Mouse (Mus musculus): Measurements from ENCODE around the gene Tbcd.

The Tbcd gene

DNA sequence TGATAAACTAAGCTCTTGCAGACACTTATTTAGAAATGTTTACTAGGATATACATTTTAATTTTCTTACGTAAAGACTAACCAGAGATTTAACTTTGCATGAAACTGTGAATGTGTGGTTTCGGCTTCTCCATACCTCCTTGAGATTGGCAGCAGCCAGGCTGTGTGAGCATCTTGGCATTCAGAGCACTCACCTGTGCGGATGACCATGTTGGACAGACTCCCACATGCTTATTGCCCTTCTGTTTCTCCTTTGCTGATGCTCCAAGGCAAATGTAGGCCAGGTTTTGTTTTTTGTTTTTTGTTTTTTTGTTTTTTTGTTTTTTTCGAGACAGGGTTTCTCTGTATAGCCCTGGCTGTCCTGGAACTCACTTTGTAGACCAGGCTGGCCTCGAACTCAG, 111.6 kb downstream of the Tbcd start:
- no peak for DNase-seq (ENCODE audit: extremely low spot score, low spot score)

DNA sequence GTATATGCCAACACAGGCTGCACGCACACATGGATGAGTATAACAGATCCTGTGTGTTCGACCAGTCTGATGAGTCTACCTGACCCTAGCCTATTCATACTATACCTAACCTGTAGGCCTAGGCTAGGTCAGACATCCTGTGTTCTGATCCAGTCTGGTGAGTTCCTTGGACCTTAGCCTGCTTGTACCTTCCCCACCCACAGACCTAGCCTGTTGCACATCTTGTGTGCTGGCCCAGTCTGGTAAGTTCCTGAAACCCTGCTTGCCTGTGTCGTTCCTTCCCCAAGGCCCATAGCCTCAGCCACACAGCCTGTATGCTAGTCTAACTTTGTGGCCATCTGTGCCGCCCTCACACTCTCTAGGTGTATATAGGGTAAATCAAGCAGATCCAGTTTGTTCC, 112.5 kb downstream of the Tbcd start:
- DNase-seq (ENCODE audit: extremely low spot score, low spot score), result no peak

DNA sequence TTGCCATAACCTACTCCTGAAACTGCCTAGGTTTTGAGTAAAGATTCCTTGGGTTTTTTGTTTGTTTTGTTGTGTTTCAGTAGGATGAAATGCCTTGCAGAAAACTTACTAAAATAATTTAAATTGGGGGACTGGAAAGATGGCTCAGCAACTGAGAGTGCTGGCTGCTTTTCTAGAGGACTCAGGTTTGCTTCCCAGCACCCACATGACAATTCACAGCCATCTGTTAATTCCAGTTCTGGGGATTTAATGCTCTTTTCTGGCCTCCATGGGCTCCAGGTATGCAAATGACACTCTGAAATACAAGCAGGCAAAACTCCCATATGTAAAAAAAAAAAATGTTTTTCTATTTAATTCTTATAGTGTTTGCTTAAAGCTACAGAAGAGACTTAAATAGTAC, 130.1 kb downstream of the Tbcd start:
- DNase-seq (ENCODE audit: extremely low spot score, low spot score), result no peak

DNA sequence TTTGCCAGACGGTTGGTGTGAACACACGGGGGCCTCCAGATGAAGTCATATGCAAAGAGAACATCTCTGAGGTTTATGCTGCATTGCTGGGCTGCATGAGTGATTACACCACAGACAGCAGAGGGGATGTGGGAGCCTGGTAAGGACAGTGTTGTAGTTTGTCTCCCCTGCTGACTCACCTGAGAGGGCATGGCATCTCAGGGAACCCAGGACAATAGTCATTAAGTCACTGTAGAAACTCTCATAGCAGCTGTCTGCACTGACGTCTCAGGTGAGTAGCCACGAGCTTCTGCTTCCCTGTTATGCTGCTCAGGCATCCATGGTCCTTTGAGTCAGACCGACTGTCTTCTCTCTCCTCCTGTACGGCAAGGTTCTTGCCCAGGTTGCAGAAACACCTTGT, 145.5 kb downstream of the Tbcd start:
- DNase-seq (ENCODE audit: extremely low spot score, low spot score), result no peak

DNA sequence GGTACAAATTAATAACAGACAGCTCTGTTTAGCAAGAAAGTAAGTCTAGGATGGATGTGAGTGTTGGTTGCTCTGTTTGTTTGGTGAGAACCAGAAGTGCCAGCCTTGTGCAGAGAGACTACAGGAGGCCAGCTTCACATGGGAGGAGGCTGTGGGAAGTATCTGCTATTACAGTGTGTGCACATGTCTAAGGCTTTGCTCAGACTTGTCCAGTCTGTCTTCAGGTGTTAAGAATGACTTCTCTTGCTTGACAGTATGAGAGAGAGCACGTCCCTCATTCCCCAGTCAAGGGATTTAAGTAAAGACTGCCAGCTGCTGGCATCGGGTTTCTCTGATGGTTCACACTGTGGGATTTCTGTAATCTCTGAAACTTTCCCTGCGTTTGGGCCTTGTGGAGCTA, 149.7 kb downstream of the Tbcd start:
- DNase-seq (ENCODE audit: extremely low spot score, low spot score), result no peak

DNA sequence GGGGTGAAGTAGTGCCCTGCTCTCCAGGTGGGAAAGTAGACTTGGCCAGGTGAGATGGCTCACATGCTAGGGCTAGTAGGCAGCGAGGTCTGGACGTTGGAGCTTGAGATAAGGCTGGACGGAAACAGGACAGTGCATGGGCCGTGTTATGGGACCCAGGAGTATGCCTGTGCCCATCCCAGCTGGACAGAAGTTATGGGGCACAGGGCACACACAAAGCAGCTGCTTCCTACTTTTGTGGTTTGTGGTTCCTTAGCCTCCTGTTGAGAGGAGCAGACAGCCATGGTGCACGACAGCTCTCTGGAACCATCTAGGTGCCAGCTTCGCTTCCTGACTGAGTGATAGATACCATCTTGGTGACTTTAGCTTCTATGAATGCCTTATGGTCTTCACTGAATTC, 153.9 kb downstream of the Tbcd start:
- DNase-seq (ENCODE audit: extremely low spot score, low spot score), result no peak

DNA sequence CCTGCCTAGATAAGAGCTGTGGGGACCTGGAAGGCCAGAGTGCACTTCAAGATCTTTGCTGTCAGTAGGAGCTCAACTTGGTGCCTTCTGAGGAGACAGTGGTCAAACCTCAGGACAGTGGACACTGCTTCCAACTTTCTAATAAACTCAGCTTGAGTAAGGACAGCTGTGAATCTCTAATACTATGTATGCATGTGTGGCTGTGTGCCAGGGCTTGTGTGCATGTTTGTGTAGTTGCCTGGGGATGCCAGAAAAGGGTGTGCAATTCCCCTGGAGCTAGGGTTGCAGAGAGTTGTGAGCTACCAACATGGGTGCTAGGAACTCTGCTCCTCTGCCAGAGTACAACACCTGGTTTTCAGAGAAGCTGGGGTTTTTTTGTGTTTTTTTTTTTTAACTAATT, 159.2 kb downstream of the Tbcd start:
- no peak for DNase-seq (ENCODE audit: extremely low spot score, low spot score)

DNA sequence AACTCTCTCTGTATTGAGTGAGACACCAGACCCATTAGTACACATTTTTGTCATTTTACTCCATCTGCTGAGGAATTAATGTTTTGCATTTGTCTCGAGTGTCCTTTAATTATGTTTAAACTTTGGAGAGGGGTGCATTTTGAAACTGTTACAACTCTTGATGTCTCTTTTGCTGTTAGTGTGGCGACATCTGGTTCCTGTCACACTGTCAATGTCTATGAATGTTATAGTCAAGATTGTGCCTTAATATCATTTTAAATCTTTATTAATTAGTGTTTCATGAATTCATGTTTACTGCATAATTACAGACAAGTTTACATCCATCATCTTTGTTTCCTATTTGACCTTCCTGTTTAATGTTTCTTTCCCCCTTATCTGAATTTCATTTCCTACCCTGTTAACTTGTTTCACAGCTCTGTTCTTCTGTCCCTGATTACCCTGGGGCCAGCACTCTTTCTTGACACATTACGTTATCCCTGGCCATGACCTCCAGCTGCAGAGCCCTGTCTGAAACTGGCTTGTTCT, 164.3 kb downstream of the Tbcd start:
- DNase-seq (ENCODE audit: extremely low spot score, low spot score), result no peak

DNA sequence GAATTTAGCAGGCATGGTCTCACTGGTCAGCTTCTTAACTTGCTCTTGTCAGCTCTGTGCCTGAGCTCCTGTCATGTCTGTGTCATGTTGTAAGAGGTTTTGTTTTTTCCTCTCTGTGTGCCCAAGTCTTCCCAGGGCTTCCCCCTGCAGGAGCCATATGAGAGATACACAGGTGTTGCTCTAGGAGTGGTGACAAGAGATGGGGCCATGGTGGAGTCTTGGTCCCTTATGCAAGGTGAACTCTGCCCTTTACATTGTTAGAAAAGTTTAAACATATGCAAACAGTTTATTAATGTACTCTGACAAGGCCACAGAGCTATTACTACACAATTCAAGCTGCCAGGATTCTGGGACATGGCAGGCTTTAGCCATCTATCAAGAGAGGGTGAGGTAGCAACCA, 164.8 kb downstream of the Tbcd start:
- no peak for DNase-seq (ENCODE audit: extremely low spot score, low spot score)

DNA sequence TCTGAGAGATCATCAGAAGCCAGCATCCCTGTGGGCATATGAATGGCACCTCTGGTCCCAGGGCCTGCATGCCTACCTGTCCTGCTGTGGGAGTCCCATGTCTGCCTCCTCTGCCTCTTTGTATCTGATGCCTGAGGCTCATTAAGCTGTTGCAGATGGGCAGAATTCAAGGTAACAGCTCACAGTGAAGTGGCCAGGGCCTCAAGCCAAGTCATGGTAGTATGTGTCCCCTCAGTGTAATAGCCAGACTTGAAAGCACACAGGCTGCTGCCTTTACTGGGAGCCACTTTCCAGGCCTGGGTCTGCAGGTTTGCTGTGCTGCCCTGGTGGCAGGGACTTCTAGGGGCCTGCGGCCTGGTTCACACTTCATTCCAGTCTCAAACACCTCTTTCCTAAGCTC, 165.6 kb downstream of the Tbcd start:
- no peak for DNase-seq (ENCODE audit: extremely low spot score, low spot score)

DNA sequence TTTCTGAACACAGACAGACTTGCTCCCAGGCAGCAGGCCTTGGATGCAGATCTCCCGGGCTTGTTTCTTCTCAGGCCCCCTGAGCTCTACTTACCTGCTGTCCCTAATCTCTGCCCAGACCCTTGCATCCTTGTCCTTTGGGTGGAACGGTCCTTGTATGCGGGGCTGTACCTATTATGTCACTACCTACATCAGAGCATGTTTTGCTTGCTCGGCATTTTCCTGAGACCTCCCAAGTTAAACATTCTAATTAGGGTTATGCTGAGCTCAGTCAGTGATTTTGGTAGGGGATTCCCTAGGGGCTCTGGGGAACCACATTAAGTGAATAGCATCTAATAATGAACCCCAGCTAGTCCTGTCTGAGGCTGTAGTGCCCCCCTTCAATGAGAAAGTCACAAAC, 173.3 kb downstream of the Tbcd start:
- no peak for DNase-seq (ENCODE audit: extremely low spot score, low spot score)

DNA sequence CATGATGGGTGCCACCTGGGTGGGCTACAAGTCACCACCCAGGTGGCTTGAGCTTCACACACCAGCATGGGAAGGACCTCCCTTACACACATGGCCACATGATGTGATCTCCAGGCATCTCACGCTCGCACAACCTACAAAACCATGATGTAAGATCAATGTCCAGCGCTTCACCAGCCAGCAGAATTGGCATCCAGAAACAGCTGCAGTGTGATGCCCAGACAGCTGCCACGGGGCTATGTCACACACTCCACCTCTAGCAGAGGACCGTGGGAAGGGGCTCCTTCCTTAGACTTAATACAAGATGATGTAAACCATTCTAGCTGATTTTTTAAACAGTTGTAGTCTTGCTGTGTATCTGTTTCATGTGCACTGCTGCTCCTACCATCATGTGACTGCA, 175.8 kb downstream of the Tbcd start:
- DNase-seq (ENCODE audit: extremely low spot score, low spot score), result no peak

DNA sequence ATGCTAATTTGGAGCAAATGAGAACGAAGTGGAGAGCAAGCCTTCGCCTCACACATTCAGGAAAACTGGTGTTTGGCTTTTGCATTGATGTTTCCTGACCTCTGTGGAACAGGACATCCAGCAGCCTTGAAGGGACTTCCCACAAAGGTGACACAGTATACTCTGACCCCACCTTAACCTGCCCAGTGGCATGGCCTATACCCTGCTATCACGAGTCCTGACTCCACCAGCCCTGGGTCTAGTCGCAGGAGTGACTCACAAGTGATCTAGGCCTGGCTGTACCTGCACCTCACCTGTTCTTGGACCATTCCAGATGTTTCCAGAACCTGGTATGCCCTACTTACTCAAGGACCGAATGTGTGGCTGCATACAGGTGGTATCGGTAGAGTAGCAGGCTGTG, 177.8 kb downstream of the Tbcd start:
- no peak for DNase-seq (ENCODE audit: extremely low spot score, low spot score)

DNA sequence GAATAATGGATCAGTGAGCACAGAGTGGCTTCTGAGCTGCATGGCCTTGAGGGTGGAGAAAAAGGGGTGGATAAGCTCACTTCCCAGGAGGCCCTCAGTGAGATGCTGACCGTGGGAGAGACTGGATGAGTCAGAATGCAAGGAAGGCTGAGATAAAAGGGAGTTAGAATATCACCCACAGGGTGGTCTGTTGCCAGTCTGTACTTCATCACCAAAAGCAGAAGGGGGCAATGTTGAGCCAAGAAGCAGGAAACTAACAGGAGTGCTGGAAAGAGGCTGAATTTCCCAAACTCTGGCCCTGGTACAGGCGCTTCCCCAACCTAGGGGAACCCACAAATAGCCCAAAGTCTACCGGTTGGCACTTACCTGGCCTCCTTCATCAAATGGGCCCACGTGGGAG, 178.7 kb downstream of the Tbcd start:
- DNase-seq (ENCODE audit: extremely low spot score, low spot score), result no peak

DNA sequence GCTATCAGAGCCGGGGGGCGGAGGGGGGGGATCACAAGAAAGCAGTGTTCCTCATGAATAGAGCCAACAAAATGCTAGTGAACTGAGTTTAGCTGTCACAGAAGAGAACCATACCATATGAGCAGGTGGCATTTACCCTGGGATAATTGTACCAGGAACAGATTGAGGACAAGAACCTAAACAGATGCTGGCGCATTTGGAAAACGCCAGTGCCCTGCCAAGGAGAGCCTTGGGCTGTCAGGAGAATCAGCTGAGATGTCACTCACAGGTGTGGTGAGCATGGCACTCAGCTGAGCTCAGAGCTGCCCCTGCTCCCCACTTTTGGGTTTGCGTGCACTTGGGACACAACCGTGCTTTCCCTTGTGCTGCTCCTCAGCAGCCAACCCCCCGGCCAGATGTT, 179.7 kb downstream of the Tbcd start:
- DNase-seq (ENCODE audit: extremely low spot score, low spot score), result no peak

DNA sequence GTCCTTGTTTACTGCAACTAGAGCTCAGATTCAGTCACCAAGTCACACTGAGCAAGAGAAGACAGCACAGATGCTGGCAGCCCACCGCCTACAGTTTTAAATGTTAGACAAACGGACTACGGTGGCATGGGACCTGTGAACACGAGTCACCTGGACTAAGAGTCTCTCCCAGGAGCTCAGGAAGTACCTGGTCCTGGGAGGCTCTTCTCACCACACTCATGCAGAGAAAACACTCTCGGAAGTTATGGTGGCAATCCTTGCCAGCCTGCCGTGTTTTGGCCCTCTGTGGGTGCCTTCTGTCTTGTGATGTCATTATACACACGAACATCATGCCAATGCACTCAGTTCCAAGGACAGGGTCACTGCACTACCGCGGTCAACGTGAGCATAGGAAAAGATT, 184.9 kb downstream of the Tbcd start:
- no peak for DNase-seq (ENCODE audit: extremely low spot score, low spot score)

DNA sequence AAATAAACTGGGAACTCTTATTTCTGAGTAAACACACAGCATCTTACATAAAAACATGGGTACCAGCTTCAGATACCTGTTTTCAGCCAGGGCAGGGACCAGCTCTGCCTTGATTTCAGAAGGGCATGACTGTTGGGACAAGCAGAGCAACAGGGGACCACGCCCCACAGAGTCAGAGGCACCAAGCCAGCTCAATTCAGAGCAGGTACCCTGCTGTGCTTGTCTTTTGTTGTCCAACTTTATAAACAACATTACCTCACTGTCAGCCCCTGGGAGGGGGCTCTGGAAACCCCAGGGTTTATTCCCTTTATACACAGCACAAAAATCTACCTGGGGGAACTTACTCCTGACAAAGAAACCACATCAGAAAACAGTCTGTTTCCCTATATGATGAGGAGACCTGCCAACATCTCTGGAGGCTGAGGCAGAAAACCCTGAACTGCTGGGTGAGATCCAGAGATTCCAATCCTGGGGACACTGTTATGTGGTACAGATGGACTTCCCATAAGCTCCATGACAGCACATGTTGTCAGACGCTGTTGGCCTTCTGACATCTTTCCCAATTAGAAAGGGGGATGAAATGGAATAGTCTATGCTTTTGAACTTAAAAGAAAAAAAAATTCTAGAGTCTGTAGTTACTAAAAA, 189.9 kb downstream of the Tbcd start:
- no peak for DNase-seq (ENCODE audit: extremely low spot score, low spot score)

DNA sequence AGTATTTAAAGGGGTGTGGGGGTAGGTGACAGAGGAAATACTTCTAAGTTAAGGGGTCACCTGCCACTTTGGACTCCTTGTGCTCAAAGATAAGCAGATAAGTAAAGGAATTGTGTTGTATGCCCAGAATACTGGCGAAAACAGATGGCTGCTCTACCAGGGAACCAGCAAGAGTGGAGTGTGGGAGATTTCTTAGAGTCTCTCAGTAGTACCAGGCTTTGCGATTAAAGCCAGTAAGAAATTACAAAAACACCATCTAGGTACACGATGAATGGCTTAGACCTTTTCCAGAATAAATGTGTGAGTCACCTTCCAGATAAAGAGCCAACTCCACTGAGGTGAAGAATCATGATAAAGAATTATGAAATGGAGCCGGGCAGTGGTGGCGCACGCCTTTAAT, 193.6 kb downstream of the Tbcd start:
- DNase-seq (ENCODE audit: extremely low spot score, low spot score), result no peak

DNA sequence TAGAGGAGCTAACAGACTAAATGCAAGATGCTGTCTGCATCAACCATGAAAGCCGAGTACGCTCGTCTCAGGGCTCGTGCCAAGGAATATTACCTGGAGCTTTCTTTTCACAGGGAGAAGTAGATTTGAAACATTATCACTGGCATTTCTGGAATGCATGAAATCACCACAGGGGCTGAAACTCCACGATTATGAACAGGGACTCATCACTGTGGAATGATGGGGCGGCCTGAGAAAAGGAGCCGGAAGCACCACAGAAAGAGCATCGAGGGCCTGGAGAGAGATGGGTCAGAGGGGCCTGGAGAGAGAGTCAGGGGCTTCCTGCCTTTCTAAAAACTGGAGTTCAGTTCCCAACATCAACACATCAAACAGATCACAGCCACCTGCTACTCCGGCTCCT, 195.6 kb downstream of the Tbcd start:
- DNase-seq (ENCODE audit: extremely low spot score, low spot score), result no peak

DNA sequence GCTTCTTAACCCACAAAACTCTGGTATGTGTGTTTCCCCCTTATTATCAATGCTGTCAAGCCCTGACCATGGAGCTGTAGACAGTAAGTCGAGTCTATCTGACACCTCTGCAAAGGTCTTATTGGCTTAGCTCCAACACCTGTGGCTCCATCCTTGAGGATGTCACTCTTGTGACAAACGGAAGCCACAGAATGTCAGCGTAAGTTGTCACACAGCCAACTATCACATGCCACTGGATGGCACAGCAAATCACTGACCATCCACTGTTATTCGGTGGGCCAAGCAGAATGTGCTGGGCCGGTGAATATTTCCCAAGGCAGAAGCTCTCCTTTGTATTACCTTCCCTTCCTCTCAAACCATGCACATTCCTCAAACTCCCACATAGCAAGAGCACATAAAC, 196.4 kb downstream of the Tbcd start:
- DNase-seq (ENCODE audit: extremely low spot score, low spot score), result no peak

DNA sequence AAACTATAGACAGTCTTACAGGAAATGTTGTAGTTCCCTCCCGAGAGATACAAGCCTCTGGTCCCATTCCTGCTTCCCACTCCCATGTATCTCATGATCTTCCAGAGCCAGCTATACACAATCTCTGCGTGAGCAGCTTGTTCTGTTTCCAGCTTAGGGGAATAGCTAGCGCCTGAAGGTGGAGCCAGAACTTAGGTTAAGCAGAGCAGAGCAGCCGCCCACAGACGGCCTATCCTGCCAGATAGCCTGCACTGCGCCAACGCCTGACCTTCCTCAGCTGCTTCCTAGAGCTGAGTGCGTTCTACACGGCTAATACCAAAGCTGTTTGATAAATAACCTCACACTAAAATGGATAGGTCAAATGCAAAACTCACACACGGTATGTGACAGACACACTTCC, 198.2 kb downstream of the Tbcd start:
- no peak for DNase-seq (ENCODE audit: extremely low spot score, low spot score)

DNA sequence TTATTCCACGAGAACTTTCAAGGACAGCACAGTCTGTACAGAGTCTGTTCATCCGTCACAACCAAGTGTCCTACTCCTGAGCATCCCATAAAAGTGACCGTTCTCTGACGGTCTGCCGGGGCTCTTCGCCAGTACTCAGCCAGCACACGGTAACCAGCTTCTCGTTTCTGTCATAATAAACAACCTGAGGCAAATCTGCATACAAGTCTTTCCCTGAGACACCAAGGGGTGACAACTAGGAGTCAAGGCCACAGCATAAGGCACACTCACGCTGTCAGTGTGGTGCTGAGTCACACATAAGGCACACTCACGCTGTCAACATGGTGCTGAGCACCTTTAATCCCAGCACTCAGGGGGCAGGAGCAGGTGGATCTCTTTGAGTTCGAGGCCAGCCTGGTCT, 198.9 kb downstream of the Tbcd start:
- no peak for DNase-seq (ENCODE audit: extremely low spot score, low spot score)

DNA sequence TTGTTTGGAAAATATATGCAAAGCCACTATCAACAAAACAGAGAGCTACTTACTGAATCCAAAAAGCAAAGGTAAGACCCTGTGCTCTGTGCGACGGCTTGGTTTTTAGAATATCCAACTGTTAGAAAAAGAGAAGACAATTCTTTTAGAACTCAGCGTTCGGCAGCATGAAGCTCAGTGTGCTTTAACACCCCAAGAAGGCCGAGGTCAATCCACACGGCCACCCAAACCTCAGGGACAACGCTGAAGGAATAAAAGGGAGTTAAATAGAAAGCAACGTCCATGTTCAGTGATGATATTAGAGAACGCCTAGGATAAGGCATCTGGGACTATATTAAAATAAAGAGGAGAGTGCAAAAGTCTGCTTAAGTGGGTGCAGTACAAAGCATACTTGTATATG, 199.8 kb downstream of the Tbcd start:
- DNase-seq (ENCODE audit: extremely low spot score, low spot score), result no peak

DNA sequence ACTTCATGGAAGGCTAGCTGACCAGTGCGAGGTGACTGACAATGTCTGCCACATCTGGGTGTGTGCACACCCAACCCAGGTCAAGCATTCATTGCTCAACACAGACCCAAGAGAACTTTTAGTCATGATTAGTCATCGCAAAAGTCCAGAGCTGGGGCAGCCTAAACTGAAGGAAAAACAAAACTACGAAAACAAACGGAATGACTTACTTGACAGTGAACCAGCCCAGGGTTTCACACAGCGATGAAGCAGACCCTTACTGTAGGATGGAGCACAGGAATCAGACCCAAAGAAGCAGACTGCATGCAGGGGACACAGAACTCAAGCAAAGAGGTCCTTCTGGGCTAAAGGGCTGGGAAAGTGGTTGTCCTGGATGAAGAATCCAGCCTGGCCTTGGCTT, 200.2 kb downstream of the Tbcd start:
- DNase-seq (ENCODE audit: extremely low spot score, low spot score), result no peak

All from neural tube, embryonic 10.5 days (tissue).